Mouse (Mus musculus): Measurements from ENCODE around the gene Tmem132d. TPM values are rescaled to one million over a fixed set of nuclear protein-coding genes. Genes with fewer than 3 reads are reported as not detected.
"Not testable (repeated sequence)": the region's sequence is repeated elsewhere in the genome, so short reads cannot be mapped to it uniquely, and the experiment has no call there.

Gene Tmem132d
- polyA plus RNA-seq, 1 experiment from 2014 or later = 0.19 TPM

DNA sequence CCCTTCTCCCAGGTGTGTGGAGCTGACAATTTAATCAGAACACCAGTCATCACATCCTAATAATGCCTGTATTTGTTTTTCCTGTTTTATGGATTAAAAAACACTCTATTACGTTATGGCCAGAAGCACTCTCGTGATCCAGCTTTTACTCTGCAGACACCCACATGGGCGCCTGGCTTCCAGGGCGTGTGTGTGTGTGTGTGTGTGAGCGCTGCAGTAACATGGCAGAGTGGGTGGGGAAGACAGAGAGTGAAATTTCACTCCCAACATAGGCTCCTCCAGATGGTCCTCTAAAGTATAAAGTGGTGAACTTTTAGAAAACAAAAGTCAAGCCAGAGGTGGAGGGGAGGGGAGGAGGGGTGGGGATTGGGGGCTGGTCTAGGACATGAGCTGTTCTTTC, 442.1 kb downstream of the Tmem132d start:
- no peak overlapping the region for H3K4me3 ChIP-seq (ENCODE audit: low read depth, low read length)
- no peaks in the 10 kb centered on the region for H3K9me3 ChIP-seq (ENCODE audit: control insufficient read depth, low read depth, low read length)
- no peak for ATAC-seq (ENCODE audit: insufficient number of reproducible peaks, insufficient read depth, low FRiP score, low read depth)
- no peaks in the 10 kb centered on the region for H3K27me3 ChIP-seq (ENCODE audit: control insufficient read depth, insufficient read depth, low read length)
- 77% methylated on average over 5 of the region's 5 CpGs for WGBS
- H3K9ac ChIP-seq (replicated peaks; ENCODE audit: low read depth, low read length) = no peak overlapping the region
- no peak overlapping the region for H3K27ac ChIP-seq (ENCODE audit: low read length)
- H3K4me2 ChIP-seq (replicated peaks; ENCODE audit: low read depth, low read length) = no peak overlapping the region
- H3K4me1 ChIP-seq (ENCODE audit: control insufficient read depth, insufficient read depth, low read length) = no peaks in the 10 kb centered on the region
- H3K36me3 ChIP-seq (ENCODE audit: control insufficient read depth, insufficient read depth, low read length) = no peaks in the 10 kb centered on the region

DNA sequence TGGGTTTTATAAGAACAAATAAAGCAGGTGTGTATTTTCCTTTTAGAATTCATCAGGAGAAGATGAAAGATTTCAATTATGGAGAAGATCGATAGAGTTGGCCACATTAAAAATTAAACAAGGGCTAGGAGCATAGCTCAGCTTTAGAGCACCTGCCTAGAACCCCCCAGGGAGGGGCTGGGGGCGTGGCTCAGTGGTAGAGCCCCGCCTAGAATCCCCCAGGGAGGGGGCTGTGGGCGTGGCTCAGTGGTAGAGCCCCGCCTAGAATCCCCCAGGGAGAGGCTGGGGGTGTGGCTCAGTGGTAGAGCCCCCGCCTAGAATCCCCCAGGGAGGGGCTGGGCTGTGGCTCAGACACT, 452.9 kb downstream of the Tmem132d start:
- not testable (repeated sequence) for H3K27me3 ChIP-seq (ENCODE audit: control insufficient read depth, insufficient read depth, low read length); H3K9me3 ChIP-seq (ENCODE audit: control insufficient read depth, low read depth, low read length); H3K4me2 ChIP-seq (replicated peaks; ENCODE audit: low read depth, low read length); H3K9ac ChIP-seq (replicated peaks; ENCODE audit: low read depth, low read length); H3K4me1 ChIP-seq (ENCODE audit: control insufficient read depth, insufficient read depth, low read length); H3K4me3 ChIP-seq (ENCODE audit: low read depth, low read length); ATAC-seq (ENCODE audit: insufficient number of reproducible peaks, insufficient read depth, low FRiP score, low read depth); H3K36me3 ChIP-seq (ENCODE audit: control insufficient read depth, insufficient read depth, low read length); H3K27ac ChIP-seq (ENCODE audit: low read length)
- WGBS = 53% methylated on average over 6 of the region's 6 CpGs

DNA sequence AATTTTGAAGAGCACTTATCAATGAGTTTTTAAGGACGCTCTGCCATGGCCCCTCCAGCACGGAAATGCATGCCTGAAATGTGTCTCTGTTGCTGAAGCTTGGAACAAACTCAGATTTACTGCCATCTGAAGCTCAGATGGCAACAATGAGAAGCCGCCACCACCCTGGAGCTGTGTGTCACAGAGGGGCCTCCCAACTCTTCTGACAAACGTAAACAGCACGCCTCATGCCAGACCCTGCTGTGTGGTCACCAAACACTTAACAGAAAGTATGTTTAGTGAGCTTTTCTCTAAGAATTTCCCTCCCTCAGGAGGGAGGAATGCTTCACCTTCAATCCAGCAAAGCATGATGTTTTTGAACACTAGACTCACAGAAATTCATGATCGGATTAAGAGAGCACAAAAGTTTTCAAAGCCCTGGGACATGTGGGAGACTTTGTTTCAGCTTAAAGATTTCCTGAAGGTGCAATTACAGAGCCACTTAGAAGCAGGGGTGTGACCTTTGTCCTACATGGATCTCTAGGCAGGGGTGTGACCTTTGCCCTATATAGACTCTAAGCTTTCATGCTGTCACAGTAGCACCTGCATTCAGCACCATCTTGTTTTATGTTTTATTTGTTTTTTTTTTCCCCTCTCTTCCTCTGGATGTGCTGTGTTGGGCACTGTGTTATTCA, 453.4 kb downstream of the Tmem132d start:
- Histone ChIP-seq H3K4me1 (ENCODE audit: control insufficient read depth, insufficient read depth, low read length) (no peaks in the 10 kb centered on the region), H3K9me3 (ENCODE audit: control insufficient read depth, low read depth, low read length) (no peaks in the 10 kb centered on the region), H3K27me3 (ENCODE audit: control insufficient read depth, insufficient read depth, low read length) (no peaks in the 10 kb centered on the region), H3K4me3 (ENCODE audit: low read depth, low read length) (no peak overlapping the region), H3K9ac (replicated peaks; ENCODE audit: low read depth, low read length) (no peak overlapping the region), H3K36me3 (ENCODE audit: control insufficient read depth, insufficient read depth, low read length) (no peaks in the 10 kb centered on the region), H3K27ac (ENCODE audit: low read length) (no peak overlapping the region), H3K4me2 (replicated peaks; ENCODE audit: low read depth, low read length) (no peak overlapping the region)
- WGBS = 48% methylated on average over 6 of the region's 6 CpGs
- no peak for ATAC-seq (ENCODE audit: insufficient number of reproducible peaks, insufficient read depth, low FRiP score, low read depth)

DNA sequence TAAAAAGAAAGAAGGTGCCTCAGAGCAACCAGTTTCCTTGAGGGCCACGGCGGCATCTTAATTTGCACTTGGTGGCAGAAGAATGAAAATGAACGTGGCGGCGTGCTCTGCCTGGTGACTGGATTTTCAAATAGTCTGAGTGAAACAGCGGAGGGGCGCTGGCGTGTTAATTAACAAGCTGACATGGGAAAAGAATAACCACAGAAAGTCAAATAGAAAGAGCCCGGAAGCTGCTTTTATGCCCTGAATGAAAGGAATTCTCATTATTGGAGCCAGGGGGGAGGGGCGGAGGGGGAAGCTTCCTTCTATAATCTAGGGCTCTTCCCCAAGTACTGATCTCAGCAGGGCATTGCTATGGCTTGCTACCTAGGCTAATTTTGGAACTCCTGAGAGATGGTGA, 456.2 kb downstream of the Tmem132d start:
- Histone ChIP-seq H3K36me3 (ENCODE audit: control insufficient read depth, insufficient read depth, low read length) (no peaks in the 10 kb centered on the region), H3K9me3 (ENCODE audit: control insufficient read depth, low read depth, low read length) (no peaks in the 10 kb centered on the region), H3K4me1 (ENCODE audit: control insufficient read depth, insufficient read depth, low read length) (no peaks in the 10 kb centered on the region), H3K27ac (ENCODE audit: low read length) (no peak overlapping the region), H3K4me3 (ENCODE audit: low read depth, low read length) (no peak overlapping the region), H3K9ac (replicated peaks; ENCODE audit: low read depth, low read length) (no peak overlapping the region), H3K4me2 (replicated peaks; ENCODE audit: low read depth, low read length) (no peak overlapping the region), H3K27me3 (ENCODE audit: control insufficient read depth, insufficient read depth, low read length) (no peaks in the 10 kb centered on the region)
- WGBS = 67% methylated on average over 10 of the region's 10 CpGs
- no peak for ATAC-seq (ENCODE audit: insufficient number of reproducible peaks, insufficient read depth, low FRiP score, low read depth)

DNA sequence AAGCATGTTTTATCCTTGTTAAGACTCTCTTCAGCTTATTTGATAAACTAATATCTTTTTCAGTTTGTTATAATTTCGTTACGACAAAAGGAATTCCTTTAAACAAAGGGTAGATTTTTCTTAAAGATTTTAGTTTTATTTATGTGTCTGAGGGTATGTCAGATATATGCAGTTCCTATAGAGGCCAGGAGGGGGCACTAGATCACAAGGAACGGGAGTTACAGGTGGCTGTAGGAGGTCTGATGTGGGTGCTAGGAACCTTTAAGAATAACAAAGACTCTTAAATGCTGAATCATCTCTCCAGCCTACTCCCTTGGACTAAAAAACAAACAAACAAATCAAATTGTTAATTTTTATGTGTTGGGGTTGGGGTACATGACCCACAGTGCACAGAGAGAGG, 467.2 kb downstream of the Tmem132d start:
- Histone ChIP-seq H3K9me3 (ENCODE audit: control insufficient read depth, low read depth, low read length) (no peaks in the 10 kb centered on the region), H3K36me3 (ENCODE audit: control insufficient read depth, insufficient read depth, low read length) (no peaks in the 10 kb centered on the region), H3K27ac (ENCODE audit: low read length) (no peak overlapping the region), H3K4me2 (replicated peaks; ENCODE audit: low read depth, low read length) (no peak overlapping the region), H3K27me3 (ENCODE audit: control insufficient read depth, insufficient read depth, low read length) (no peaks in the 10 kb centered on the region), H3K4me1 (ENCODE audit: control insufficient read depth, insufficient read depth, low read length) (no peaks in the 10 kb centered on the region), H3K4me3 (ENCODE audit: low read depth, low read length) (no peak overlapping the region), H3K9ac (replicated peaks; ENCODE audit: low read depth, low read length) (no peak overlapping the region)
- 81% methylated on average over 3 of the region's 3 CpGs for WGBS
- ATAC-seq (ENCODE audit: insufficient number of reproducible peaks, insufficient read depth, low FRiP score, low read depth) = no peak

DNA sequence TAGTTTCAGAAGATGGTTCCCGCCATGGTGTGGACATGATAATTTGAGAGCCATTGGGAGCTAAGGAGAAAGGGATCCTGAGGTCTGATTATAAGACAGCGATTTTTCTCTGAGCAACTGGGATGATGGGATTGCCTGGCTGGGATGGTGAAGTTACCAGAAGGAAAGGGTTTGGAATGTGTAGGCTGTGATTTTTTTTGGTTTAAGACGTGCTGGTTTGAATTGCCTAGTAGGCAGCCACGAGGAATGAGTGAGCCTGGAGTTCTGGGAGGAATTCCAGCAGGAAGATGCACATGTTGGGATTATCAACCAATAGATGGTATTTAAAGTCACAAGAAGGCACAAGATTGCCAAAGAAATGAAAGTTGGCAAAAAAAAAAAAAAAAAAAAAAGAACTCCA, 470.2 kb downstream of the Tmem132d start:
- no peak overlapping the region for H3K27ac ChIP-seq (ENCODE audit: low read length)
- H3K9ac ChIP-seq (replicated peaks; ENCODE audit: low read depth, low read length) = no peak overlapping the region
- WGBS = 91% methylated on average over 4 of the region's 4 CpGs
- no peak for ATAC-seq (ENCODE audit: insufficient number of reproducible peaks, insufficient read depth, low FRiP score, low read depth)
- no peaks in the 10 kb centered on the region for H3K4me1 ChIP-seq (ENCODE audit: control insufficient read depth, insufficient read depth, low read length)
- no peaks in the 10 kb centered on the region for H3K27me3 ChIP-seq (ENCODE audit: control insufficient read depth, insufficient read depth, low read length)
- no peaks in the 10 kb centered on the region for H3K9me3 ChIP-seq (ENCODE audit: control insufficient read depth, low read depth, low read length)
- no peaks in the 10 kb centered on the region for H3K36me3 ChIP-seq (ENCODE audit: control insufficient read depth, insufficient read depth, low read length)
- no peak overlapping the region for H3K4me2 ChIP-seq (replicated peaks; ENCODE audit: low read depth, low read length)
- no peak overlapping the region for H3K4me3 ChIP-seq (ENCODE audit: low read depth, low read length)

DNA sequence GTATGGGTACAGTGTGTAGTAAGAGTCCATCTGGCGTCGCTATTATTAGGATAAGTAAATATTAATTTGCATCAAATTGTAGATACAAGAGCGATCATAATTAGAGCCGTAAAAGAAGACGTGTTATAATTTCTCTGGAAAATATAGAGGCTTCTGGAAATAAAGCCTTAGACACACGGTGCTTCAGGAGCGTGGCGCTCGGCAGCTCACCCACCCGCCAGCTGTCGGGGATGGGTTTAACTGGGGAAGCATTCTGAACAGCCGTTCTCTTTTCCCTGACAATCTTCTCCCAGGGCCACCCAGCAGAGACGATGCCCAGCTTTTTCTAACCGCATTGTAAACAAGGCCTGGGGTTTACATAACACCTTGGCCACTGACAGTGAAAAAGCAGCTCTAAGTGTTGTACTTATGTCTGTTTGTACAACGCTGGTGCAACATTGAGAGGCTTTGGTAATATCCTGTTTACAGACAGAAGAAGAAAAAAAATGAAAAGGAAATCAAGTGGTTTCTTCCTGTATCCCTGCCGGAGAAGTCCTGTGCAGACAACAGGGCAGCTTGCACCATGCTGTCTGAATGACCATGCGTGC, 476.3 kb downstream of the Tmem132d start:
- Histone ChIP-seq H3K4me1 (ENCODE audit: control insufficient read depth, insufficient read depth, low read length) (no peaks in the 10 kb centered on the region), H3K9ac (replicated peaks; ENCODE audit: low read depth, low read length) (no peak overlapping the region), H3K9me3 (ENCODE audit: control insufficient read depth, low read depth, low read length) (no peaks in the 10 kb centered on the region), H3K36me3 (ENCODE audit: control insufficient read depth, insufficient read depth, low read length) (no peaks in the 10 kb centered on the region), H3K4me2 (replicated peaks; ENCODE audit: low read depth, low read length) (no peak overlapping the region), H3K4me3 (ENCODE audit: low read depth, low read length) (no peak overlapping the region), H3K27me3 (ENCODE audit: control insufficient read depth, insufficient read depth, low read length) (no peaks in the 10 kb centered on the region), H3K27ac (ENCODE audit: low read length) (no peak overlapping the region)
- no peak for ATAC-seq (ENCODE audit: insufficient number of reproducible peaks, insufficient read depth, low FRiP score, low read depth)
- 62% methylated on average over 17 of the region's 17 CpGs for WGBS

DNA sequence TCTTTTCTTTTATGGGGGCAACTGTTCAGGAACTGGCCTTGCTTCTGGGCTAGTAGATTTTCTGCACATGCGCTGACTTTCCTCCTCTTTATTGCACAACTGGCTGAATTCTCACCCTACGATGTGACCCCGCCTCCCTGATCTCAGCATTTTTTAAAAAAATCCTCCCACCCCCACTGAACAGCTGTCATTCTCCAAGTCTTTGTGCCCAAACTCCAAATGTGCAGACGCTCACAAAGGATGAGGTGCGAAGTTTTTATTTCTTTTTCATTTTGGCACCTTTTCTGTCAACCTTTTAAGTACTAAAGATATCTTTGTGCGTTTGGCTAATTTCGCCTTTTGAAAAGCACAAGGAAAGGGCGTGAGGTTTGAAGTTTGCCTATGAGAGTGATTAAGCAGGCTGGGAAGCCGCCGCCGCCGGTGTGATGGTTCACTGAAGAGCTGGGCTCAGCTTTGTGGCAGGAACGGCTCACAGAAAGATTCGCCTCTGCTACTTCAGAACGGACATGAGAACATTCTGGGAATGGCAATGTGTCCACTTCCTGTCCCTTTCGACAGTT, 478.6 kb downstream of the Tmem132d start:
- ATAC-seq (ENCODE audit: insufficient number of reproducible peaks, insufficient read depth, low FRiP score, low read depth) = no peak
- Histone ChIP-seq H3K4me2 (replicated peaks; ENCODE audit: low read depth, low read length) (no peak overlapping the region), H3K36me3 (ENCODE audit: control insufficient read depth, insufficient read depth, low read length) (no peaks in the 10 kb centered on the region), H3K4me3 (ENCODE audit: low read depth, low read length) (no peak overlapping the region), H3K27me3 (ENCODE audit: control insufficient read depth, insufficient read depth, low read length) (no peaks in the 10 kb centered on the region), H3K4me1 (ENCODE audit: control insufficient read depth, insufficient read depth, low read length) (no peaks in the 10 kb centered on the region), H3K27ac (ENCODE audit: low read length) (no peak overlapping the region), H3K9ac (replicated peaks; ENCODE audit: low read depth, low read length) (no peak overlapping the region), H3K9me3 (ENCODE audit: control insufficient read depth, low read depth, low read length) (no peaks in the 10 kb centered on the region)
- WGBS = 69% methylated on average over 16 of the region's 16 CpGs

DNA sequence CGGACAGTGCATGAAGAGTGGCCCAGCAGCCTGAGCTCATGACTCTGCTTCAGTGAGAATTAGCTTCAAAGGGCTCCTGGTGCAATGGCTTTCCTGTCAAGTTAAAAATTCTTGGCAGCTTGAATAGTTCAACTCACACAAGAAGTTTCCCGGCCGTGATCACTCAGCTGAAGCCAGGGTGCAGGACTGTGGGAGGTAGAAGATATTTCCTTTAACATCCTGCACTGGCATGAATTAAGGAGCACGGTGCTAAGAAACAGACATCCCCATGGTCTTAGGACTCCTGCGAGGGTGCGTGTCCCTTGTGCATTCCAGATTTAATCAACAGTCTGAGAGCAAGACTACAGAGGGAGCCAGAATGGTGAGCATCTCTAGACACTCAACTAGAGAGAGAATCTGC, 480.1 kb downstream of the Tmem132d start:
- Histone ChIP-seq H3K9me3 (ENCODE audit: control insufficient read depth, low read depth, low read length) (no peaks in the 10 kb centered on the region), H3K27me3 (ENCODE audit: control insufficient read depth, insufficient read depth, low read length) (no peaks in the 10 kb centered on the region), H3K36me3 (ENCODE audit: control insufficient read depth, insufficient read depth, low read length) (no peaks in the 10 kb centered on the region), H3K9ac (replicated peaks; ENCODE audit: low read depth, low read length) (no peak overlapping the region), H3K27ac (ENCODE audit: low read length) (no peak overlapping the region), H3K4me3 (ENCODE audit: low read depth, low read length) (no peak overlapping the region), H3K4me1 (ENCODE audit: control insufficient read depth, insufficient read depth, low read length) (no peaks in the 10 kb centered on the region), H3K4me2 (replicated peaks; ENCODE audit: low read depth, low read length) (no peak overlapping the region)
- no peak for ATAC-seq (ENCODE audit: insufficient number of reproducible peaks, insufficient read depth, low FRiP score, low read depth)
- WGBS = 67% methylated on average over 6 of the region's 6 CpGs
